Mouse (Mus musculus) olfactory bulb, adult 2 months (tissue): ENCODE data around the gene Hinfp.

Experiments used
- CTCF ChIP-seq: fragments of 200-500 bp; IDR thresholded peaks from 2 replicates; pipeline ENCODE4 v1.5.1; 2012; ENCODE audit warnings: low read depth, mild to moderate bottlenecking, low read length, moderate library complexity; ENCODE audit not compliant: insufficient read depth
- POLR2A ChIP-seq: fragments of 200-500 bp; IDR thresholded peaks from 2 replicates; pipeline ENCODE4 v1.6.1; 2012; ENCODE audit warnings: mild to moderate bottlenecking, low read depth, low read length, moderate library complexity; ENCODE audit not compliant: insufficient read depth

DNA sequence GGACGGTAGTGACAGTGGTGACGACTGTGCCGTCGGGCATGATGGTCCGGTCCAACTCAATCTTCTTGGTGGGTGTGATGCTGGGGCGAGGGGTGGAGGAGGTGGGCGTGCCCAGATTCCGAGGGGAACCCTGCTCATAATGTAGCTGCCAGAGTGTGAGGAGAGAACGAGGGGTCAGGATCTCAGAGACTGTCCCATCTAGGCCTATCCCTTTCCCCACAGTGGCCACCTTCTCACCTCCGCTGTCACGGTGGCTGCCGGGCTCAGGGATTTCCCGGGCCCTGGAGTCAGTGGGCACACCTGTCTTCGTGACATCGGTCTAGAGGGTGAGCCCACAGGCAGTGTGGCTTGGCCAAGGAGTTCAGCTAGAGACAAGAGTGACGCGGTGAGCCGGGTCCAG lies 9.4 kb upstream of the Hinfp start:
- TF ChIP-seq POLR2A (no peak), CTCF (no peak)
